Mouse (Mus musculus) CH12.LX (cell line): ENCODE data around the gene Mdfi. TPM values are rescaled to one million over a fixed set of nuclear protein-coding genes. Genes with fewer than 3 reads are reported as not detected.

Experiments used
- DNase-seq: peaks from one replicate; pipeline ENCODE4 v3.0.0-alpha.2; 2013; ENCODE audit errors: extremely low read depth
- H3K27ac ChIP-seq: 2 replicates; pipeline ENCODE4 v1.5.1; 2012; ENCODE audit warnings: low read depth, mild to moderate bottlenecking, control low read depth, moderate library complexity; ENCODE audit not compliant: insufficient read depth
- H3K27me3 ChIP-seq: replicated peaks from 2 replicates; pipeline ENCODE3; 2012; ENCODE audit warnings: inconsistent platforms
- H3K36me3 ChIP-seq, 2 experiments: replicated peaks in 1 of 2; 2 replicates each; pipeline versions ENCODE3 to v1.6.1; 2012; ENCODE audit warnings: inconsistent platforms in 1 of 2, low read length in 1 of 2, mild to moderate bottlenecking in 1 of 2, mixed read lengths in 1 of 2, moderate library complexity in 1 of 2; ENCODE audit not compliant: control insufficient read depth in 1 of 2, insufficient read depth in 1 of 2
- H3K4me1 ChIP-seq, 2 experiments: 2 replicates each; pipeline ENCODE4 v1.6.1; 2012; ENCODE audit warnings: inconsistent platforms in 1 of 2, moderate library complexity in 1 of 2; ENCODE audit not compliant: insufficient read depth in 2 of 2, control insufficient read depth in 1 of 2
- H3K4me2 ChIP-seq: 2 replicates; pipeline ENCODE4 v1.6.1; 2012; ENCODE audit warnings: low read depth, mild to moderate bottlenecking, control low read depth; ENCODE audit not compliant: poor library complexity, insufficient read depth, severe bottlenecking
- H3K4me3 ChIP-seq, 3 experiments: fragments of 150-350 bp in 1 of 3; sonication (generic) in 1 of 3; replicated peaks in 1 of 3; 2 replicates each; pipeline versions ENCODE3 to v1.5.1; 2011 to 2012; ENCODE audit warnings: low read depth in 2 of 3, low read length in 2 of 3, mild to moderate bottlenecking in 2 of 3, moderate library complexity in 2 of 3, control low read depth in 1 of 3, improper control_type of control experiment in 1 of 3, inconsistent platforms in 1 of 3, mixed read lengths in 1 of 3; ENCODE audit not compliant: poor library complexity in 1 of 3
- H3K79me2 ChIP-seq: replicated peaks from 2 replicates; pipeline ENCODE4 v1.6.1; 2012; ENCODE audit warnings: mild to moderate bottlenecking, moderate library complexity; ENCODE audit not compliant: control insufficient read depth, poor library complexity, insufficient read depth, severe bottlenecking; ENCODE audit errors: extremely low read depth
- H3K9ac ChIP-seq: 2 replicates; pipeline ENCODE4 v1.6.1; 2012; ENCODE audit warnings: low read depth, mild to moderate bottlenecking, control low read depth, moderate library complexity; ENCODE audit not compliant: insufficient read depth
- H3K9me3 ChIP-seq: replicated peaks from 2 replicates; pipeline ENCODE3; 2012; ENCODE audit warnings: low read length, inconsistent platforms, mixed read lengths
- CTCF ChIP-seq, 2 experiments: IDR thresholded peaks in 1 of 2; conservative IDR thresholded peaks in 1 of 2; 2 replicates each; pipeline ENCODE4 v1.5.1; 2011 to 2012; ENCODE audit warnings: low read depth in 2 of 2, low read length in 2 of 2, improper control_type of control experiment in 1 of 2, inconsistent platforms in 1 of 2, mild to moderate bottlenecking in 1 of 2, moderate library complexity in 1 of 2
- E2F4 ChIP-seq: IDR thresholded peaks from 2 replicates; pipeline ENCODE4 v1.6.1; 2011; ENCODE audit warnings: low read depth, low read length, improper control_type of control experiment; ENCODE audit not compliant: insufficient replicate concordance
- ELF1 ChIP-seq: IDR thresholded peaks from 2 replicates; pipeline ENCODE4 v1.6.1; 2014; ENCODE audit warnings: low read depth, mild to moderate bottlenecking, inconsistent platforms, low read length, improper control_type of control experiment
- EP300 ChIP-seq: IDR thresholded peaks from 2 replicates; pipeline ENCODE4 v1.6.1; 2011; ENCODE audit warnings: low read length, improper control_type of control experiment
- ETS1 ChIP-seq: conservative IDR thresholded peaks from 2 replicates; pipeline ENCODE4 v1.6.1; 2012; ENCODE audit warnings: low read depth, mild to moderate bottlenecking, inconsistent platforms, low read length, improper control_type of control experiment, moderate library complexity
- GABPA ChIP-seq: IDR thresholded peaks from 2 replicates; pipeline ENCODE4 v1.6.1; 2012; ENCODE audit warnings: low read depth, low read length, improper control_type of control experiment, inconsistent platforms; ENCODE audit not compliant: insufficient replicate concordance
- JUN ChIP-seq: IDR thresholded peaks from 2 replicates; pipeline ENCODE4 v1.6.1; 2011; ENCODE audit warnings: low read depth, mild to moderate bottlenecking, low read length, improper control_type of control experiment, moderate library complexity; ENCODE audit not compliant: insufficient read depth
- MAX ChIP-seq: IDR thresholded peaks from 2 replicates; pipeline ENCODE4 v1.6.1; 2011; ENCODE audit warnings: low read length, improper control_type of control experiment
- MEF2A ChIP-seq: IDR thresholded peaks from 2 replicates; pipeline ENCODE4 v1.6.1; 2014; ENCODE audit warnings: low read depth, mild to moderate bottlenecking, inconsistent platforms, low read length, improper control_type of control experiment, borderline replicate concordance
- MYC ChIP-seq: IDR thresholded peaks from 2 replicates; pipeline ENCODE4 v1.6.1; 2011; ENCODE audit warnings: low read depth, mild to moderate bottlenecking, improper control_type of control experiment, low read length
- NELFE ChIP-seq: IDR thresholded peaks from 2 replicates; pipeline ENCODE4 v1.6.1; 2011; ENCODE audit warnings: low read depth, low read length, improper control_type of control experiment
- NRF1 ChIP-seq: IDR thresholded peaks from 2 replicates; pipeline ENCODE4 v1.6.1; 2014; ENCODE audit warnings: low read depth, mild to moderate bottlenecking, inconsistent platforms, low read length, improper control_type of control experiment, moderate library complexity
- RCOR1 ChIP-seq: conservative IDR thresholded peaks from 2 replicates; pipeline ENCODE4 v1.6.1; 2012; ENCODE audit warnings: low read depth, mild to moderate bottlenecking, inconsistent platforms, low read length, improper control_type of control experiment
- SMC3 ChIP-seq: IDR thresholded peaks from 2 replicates; pipeline ENCODE4 v1.6.1; 2011; ENCODE audit warnings: low read depth, low read length, improper control_type of control experiment
- TBP ChIP-seq: conservative IDR thresholded peaks from 2 replicates; pipeline ENCODE4 v1.6.1; 2011; ENCODE audit warnings: low read depth, low read length, improper control_type of control experiment
- UBTF ChIP-seq: IDR thresholded peaks from 2 replicates; pipeline ENCODE4 v1.6.1; 2012; ENCODE audit warnings: low read depth, mild to moderate bottlenecking, inconsistent platforms, low read length, improper control_type of control experiment, moderate library complexity
- USF1 ChIP-seq: IDR thresholded peaks from 2 replicates; pipeline ENCODE4 v1.6.1; 2014; ENCODE audit warnings: low read depth, mild to moderate bottlenecking, inconsistent platforms, low read length, improper control_type of control experiment
- USF2 ChIP-seq: conservative IDR thresholded peaks from 2 replicates; pipeline ENCODE4 v1.6.1; 2011; ENCODE audit warnings: low read depth, low read length, improper control_type of control experiment
- ZC3H11A ChIP-seq: IDR thresholded peaks from 2 replicates; pipeline ENCODE4 v1.6.1; 2012; ENCODE audit warnings: low read depth, mild to moderate bottlenecking, inconsistent platforms, low read length, improper control_type of control experiment
- dilution Hi-C: fragments of 300-500 bp; cut with MboI; formaldehyde crosslinking; loops from 2 replicates; pipeline ENCODE4 v1.14.3; 2020; ENCODE audit warnings: low sequenced_read_pairs; ENCODE audit not compliant: extremely low pct_unique_long_range_greater_than_20kb, extremely low pct_ligation_motif_present
- in situ Hi-C: fragments of 300-500 bp; cut with MboI; formaldehyde crosslinking; loops from 3 replicates; pipeline ENCODE4 v1.14.3; 2019; ENCODE audit warnings: low sequenced_read_pairs, low pct_ligation_motif_present, low pct_unique_long_range_greater_than_20kb, mixed read lengths
- polyA plus RNA-seq: library from polyadenylated mRNA; unstranded; fragments of >175 nt; gene quantifications from 2 replicates; pipeline ENCODE4 v1.2.1, GENCODE M21; 2012; ENCODE audit warnings: low read depth; ENCODE audit not compliant: insufficient read length
- total RNA-seq, 2 experiments: library from RNA; depleted of rRNA; stranded (reverse); fragments of 300-350 nt in 1 of 2; fragments of >200 nt in 1 of 2; gene quantifications; 2 replicates each; pipeline ENCODE4 v1.2.3; 2012 to 2014

Mdfi gene
- total and polyA plus RNA-seq, 3 experiments = 0.30 to 0.35 TPM; not detected in 1

DNA sequence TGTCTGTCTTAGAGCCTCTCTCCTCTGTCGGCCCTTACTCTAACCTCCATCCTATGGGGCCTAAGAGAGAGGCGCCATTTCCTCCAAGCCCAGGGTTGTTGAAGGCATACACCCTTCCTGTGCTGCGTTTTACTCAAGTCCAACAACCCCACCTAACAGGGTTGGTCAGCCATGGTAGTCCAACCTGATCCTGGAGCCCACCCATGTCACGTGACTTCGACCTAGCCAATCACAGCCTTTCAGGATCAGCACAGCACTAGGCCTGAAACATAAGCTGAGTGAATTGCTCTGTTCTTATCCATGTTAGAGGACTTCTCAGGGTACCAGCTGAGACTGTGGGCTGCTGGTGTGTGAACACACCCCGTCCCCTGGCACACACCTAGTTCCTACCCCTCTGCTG lies 22.3 kb downstream of the Mdfi start:
- Histone ChIP-seq H3K36me3 (no peaks in the 10 kb centered on the region), H3K9ac (no peak overlapping the region), H3K27ac (no peak overlapping the region), H3K4me2 (no peak overlapping the region), H3K79me2 (no peaks in the 10 kb centered on the region), H3K4me3 (no peak overlapping the region), H3K4me1 (peaks cover 0 to 3% of the 10 kb centered on the region in 2 experiments; a peak in 2 of 4 replicates), H3K27me3 (no peaks in the 10 kb centered on the region), H3K9me3 (no peaks in the 10 kb centered on the region)
- in situ Hi-C loops (no loop called here), dilution Hi-C loops (no loop called here)
- TF ChIP-seq GABPA (no peak), NELFE (no peak), NRF1 (no peak), USF1 (peak; percentile 21; the same call in 1 of the 2 replicates)
- no peak for DNase-seq

DNA sequence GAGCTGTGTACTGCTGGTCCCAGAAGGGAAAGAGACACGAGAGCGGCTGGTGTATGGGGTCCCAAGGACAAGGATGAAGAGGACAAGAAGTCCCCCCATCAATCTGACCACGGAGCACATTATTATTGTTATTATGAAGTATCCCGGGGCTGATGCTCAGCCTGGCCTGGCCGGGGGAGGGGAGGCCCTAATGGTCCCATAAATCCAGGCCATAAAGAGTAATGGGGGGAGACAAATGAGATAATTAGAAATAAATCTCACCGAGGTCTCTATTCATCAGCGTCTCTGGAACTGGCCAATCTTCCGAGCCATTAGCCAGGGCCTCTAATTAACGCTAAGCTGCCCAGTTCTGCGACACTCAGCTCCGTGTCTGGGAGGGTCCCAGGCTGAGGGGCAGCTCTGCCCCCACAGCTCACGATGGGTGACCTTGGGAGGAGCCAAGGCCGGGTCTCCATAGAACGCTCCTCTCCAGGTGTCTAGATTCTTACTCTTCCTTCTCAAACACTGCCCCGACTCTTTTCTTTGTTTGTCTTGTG lies 23.2 kb downstream of the Mdfi start:
- no peaks in the 10 kb centered on the region for H3K79me2 ChIP-seq
- no peak overlapping the region for H3K27ac ChIP-seq
- dilution Hi-C loops (no loop called here), in situ Hi-C loops (no loop called here)
- no peaks in the 10 kb centered on the region for H3K27me3 ChIP-seq
- no peak overlapping the region for H3K9ac ChIP-seq
- H3K4me3 ChIP-seq = no peak overlapping the region
- DNase-seq = no peak
- no peak overlapping the region for H3K4me2 ChIP-seq
- TF ChIP-seq ZC3H11A = no peak
- TF ChIP-seq MYC = no peak
- no peak for TF ChIP-seq EP300
- no peak for TF ChIP-seq SMC3
- no peak for TF ChIP-seq ETS1
- TF ChIP-seq USF2 = no peak
- TF ChIP-seq MAX = no peak
- H3K4me1 ChIP-seq = peaks cover 0 to 3% of the 10 kb centered on the region in 2 experiments; a peak in 2 of 4 replicates
- no peaks in the 10 kb centered on the region for H3K36me3 ChIP-seq
- no peaks in the 10 kb centered on the region for H3K9me3 ChIP-seq

DNA sequence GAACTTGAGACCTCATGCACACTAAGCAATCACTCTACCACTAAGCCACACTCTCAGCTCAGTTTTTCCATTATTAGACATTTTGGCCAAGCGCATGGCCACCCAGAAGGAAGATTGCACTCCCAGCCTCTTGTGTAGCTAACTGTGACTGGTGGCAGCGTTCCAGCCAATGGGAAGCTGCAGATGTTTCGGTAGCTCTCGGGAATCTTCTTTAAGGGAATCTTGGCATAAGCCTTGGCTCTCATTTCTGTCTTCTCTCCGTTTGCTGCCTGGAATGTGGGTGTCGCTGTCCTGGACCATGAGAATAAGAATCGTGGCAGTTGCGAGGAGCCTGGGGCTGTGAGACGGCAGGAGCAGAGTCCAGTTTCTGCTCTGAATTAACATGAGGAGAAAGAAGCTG lies 28.3 kb downstream of the Mdfi start:
- no peaks in the 10 kb centered on the region for H3K36me3 ChIP-seq
- H3K9ac ChIP-seq = no peak overlapping the region
- DNase-seq = no peak
- H3K4me1 ChIP-seq = no peaks in the 10 kb centered on the region
- TF ChIP-seq JUN (no peak), GABPA (no peak), MEF2A (no peak), RCOR1 (no peak), MAX (no peak), TBP (no peak), CTCF (conservative IDR thresholded peaks at IDR 0.05 in 1 of 2, IDR thresholded peaks at IDR 0.05 in 1 of 2; ENCODE audit: low read depth in 2 of 2, low read length in 2 of 2) (no peak), ELF1 (no peak), UBTF (no peak), EP300 (no peak), MYC (no peak), USF1 (no peak), E2F4 (no peak)
- no peaks in the 10 kb centered on the region for H3K79me2 ChIP-seq
- no peak overlapping the region for H3K4me2 ChIP-seq
- H3K9me3 ChIP-seq = no peaks in the 10 kb centered on the region
- H3K27ac ChIP-seq = no peak overlapping the region
- in situ Hi-C loops = no loop called here
- dilution Hi-C loops = no loop called here
- no peak overlapping the region for H3K4me3 ChIP-seq
- no peaks in the 10 kb centered on the region for H3K27me3 ChIP-seq
